Mouse (Mus musculus) frontal cortex, postnatal 36 days (tissue): ENCODE data around the gene Ptar1.
A peak's percentile ranks its signal among the peaks of the same experiment; 100 is the strongest.

Source experiments
- DNase-seq, 2 experiments: peaks; one replicate each; pipeline ENCODE4 v3.0.0; 2022; ENCODE audit warnings: low spot score in 2 of 2

Ptar1 gene

GRCm38 (mm10) chr19:23757961-23758553 lies 70.8 kb downstream of the Ptar1 start:
- DNase-seq: peak; percentile 94 to 97

GRCm38 (mm10) chr19:23758554-23759321 lies 71.5 kb downstream of the Ptar1 start, which contains the start of gene Apba1:
TSS of gene Apba1 (plus strand) at chr19:23758887.
- DNase-seq: peak; percentile 74 to 76

DNA sequence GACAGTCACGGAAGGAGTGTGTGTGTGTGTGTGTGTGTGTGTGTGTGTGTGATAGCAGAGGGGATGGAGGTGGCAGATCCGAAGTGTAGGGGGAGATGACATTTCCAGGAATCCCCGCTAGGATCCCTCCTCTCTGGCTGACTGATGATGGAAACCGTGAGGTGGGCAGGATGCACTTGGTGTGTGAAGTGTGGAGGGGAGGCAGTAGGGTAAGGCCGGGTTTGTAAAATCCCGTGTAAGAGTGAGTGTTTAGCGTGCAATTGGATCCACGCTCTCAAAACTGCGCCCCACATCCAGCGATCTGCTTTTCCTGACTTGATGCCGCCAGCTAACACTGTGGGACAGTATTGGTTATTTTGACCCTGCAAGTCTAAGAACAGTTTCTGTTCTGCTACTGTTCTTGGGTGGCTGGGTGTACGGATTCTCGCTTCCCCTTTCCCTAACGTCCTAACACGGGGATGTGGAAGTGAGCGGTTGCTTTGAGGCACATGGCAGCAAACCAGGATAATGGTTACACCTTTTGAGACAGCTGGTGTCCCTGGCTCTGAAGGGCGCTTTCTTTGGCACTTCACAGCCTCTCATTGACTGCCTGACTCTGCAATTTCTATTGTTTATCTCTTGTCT lies 72.2 kb downstream of the Ptar1 start:
- peak in 1 of 2 experiments; percentile 65 for DNase-seq

DNA sequence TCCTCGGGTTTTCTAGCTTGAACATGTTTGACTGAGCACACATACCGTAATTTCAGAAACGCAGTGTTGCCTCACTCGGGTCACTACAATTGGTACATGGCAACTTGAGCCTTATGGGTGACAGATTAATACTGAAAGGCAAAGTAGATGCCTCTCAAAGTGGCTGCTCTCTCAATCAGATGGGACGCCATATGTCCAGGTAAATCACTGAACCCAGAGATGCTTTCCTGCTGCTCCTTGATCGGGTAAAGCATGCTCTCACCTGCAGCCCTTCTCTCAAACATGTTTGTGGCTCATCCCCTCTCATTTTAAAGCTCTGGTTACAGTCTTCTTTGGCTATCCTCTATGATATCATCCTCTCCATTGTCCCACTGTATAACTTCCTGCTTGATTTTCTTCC lies 76.1 kb downstream of the Ptar1 start:
- no peak for DNase-seq

GRCm38 (mm10) chr19:23764051-23764450 lies 76.8 kb downstream of the Ptar1 start:
- no peak for DNase-seq

DNA sequence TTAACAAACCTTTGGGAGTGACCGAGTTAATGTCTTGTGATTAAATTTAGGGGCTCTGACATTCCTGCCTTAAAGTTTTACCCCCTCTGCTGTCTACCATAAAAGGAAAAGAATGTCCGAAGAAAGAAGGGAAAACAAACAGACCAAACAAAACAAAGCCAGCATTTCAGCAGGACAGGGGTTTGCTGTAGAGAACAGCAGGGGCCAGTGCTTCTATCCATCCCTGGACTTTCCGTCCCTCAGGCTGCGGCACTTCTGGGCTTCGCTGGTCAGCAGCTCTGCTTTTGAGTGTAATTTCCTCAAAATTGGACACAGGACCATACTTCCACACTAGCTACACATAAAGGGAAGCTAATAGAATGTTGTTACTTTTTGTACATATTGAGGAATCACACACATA lies 81.6 kb downstream of the Ptar1 start:
- DNase-seq: no peak

GRCm38 (mm10) chr19:23770494-23771423 lies 83.5 kb downstream of the Ptar1 start:
- DNase-seq: no peak

DNA sequence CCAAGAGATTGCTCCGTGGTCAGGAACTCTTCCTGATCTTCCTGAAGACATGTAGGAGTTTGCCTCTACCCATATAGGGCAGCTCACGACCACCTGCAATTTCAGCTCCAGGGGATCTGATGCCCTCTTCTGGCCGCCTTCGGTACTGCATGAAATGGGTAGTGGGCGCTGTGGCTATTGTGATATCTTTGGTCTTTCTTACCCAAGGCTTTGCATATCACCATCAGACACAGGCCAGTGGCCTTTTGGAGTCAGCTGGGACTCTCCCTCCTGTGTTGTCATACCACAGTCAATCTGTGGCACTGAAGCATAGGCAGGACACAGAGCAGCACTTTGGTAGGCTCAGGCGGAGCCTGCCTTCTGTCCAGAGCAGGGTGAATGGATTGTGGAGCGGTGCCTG lies 84.7 kb downstream of the Ptar1 start:
- DNase-seq: no peak

DNA sequence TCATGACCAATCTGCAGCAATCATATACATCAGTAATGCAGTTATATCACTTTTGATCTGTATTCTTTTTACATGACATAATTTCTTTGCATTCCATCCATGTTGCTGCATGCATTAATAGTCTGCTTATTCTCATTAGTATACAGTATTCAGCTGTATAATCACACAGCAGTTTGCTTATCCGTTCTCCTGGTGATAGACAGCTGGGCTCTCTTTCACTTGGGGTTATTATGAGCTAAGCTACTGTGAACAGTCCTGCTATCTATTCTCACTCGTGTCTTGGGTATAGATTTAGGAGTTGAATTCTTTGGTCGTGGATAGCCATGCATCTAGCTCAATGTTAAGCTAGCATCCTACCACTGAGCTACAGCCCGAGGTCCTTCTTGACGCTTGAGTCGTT lies 88.1 kb downstream of the Ptar1 start:
- DNase-seq: no peak

DNA sequence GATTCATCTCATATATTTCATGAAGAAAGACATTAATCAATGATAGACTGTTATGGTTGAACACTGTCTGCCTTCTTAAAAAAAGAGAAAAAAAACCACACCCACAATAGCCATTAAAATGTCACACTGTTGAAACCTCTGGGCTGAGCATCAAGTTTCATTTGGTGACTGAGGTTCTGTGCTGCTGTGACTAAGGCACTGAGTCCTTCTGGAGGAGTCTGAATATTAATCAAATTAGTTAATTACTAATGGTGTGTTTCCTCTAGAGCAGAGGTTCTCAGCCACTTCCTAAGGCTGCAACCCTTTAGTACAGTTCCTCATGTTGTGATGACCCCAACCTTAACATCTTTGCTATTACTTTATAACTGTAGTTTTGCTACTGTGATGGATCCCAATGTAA lies 91.9 kb downstream of the Ptar1 start:
- DNase-seq: no peak

DNA sequence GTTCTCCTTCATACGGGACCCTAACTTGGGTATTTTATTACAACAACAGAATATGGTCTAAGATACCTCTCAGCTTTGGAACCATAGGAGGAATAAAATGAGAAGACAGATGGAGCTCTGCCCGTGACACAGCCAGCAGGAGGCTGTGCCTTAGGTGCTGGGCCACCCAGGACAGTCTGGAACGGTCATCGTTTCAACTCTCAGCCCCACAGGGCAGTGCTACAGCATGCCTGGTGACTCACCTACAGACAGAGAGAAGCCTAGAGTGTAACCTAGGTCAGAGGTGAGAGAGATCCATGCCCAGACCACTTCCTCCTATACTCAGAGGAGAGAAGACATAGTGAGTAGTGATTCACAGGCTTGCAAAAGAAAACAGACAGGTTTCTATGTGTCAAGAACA lies 92.9 kb downstream of the Ptar1 start:
- DNase-seq: no peak
